Mouse (Mus musculus) neural tube, embryonic 14.5 days (tissue): ENCODE data around the gene Clcf1. TPM values are rescaled to one million over a fixed set of nuclear protein-coding genes. Genes with fewer than 3 reads are reported as not detected.

Experiments used
- ATAC-seq: fragments of 200-750 bp; cut with Nextera tagmentation; 2 replicates; pipeline ENCODE4 v1.8.0; 2017; ENCODE audit warnings: low read depth, mild to moderate bottlenecking, moderate TSS enrichment, moderate library complexity
- H3K27ac ChIP-seq: fragments of 300-500 bp; sonication (generic); 2 replicates; pipeline ENCODE4 v1.5.1; 2014; ENCODE audit warnings: low read depth, mild to moderate bottlenecking, control low read depth, low read length, moderate library complexity, mixed read lengths
- H3K27me3 ChIP-seq: fragments of 300-500 bp; sonication (generic); 2 replicates; pipeline ENCODE4 v1.6.1; 2014; ENCODE audit warnings: low read length; ENCODE audit not compliant: control insufficient read depth, insufficient read depth
- H3K36me3 ChIP-seq: fragments of 300-500 bp; sonication (generic); 2 replicates; pipeline ENCODE4 v1.6.1; 2014; ENCODE audit warnings: low read length, mixed read lengths; ENCODE audit not compliant: control insufficient read depth, insufficient read depth
- H3K4me1 ChIP-seq: fragments of 300-500 bp; sonication (generic); 2 replicates; pipeline ENCODE4 v1.6.1; 2014; ENCODE audit warnings: low read length; ENCODE audit not compliant: control insufficient read depth, insufficient read depth
- H3K4me2 ChIP-seq: fragments of 300-500 bp; sonication (generic); 2 replicates; pipeline ENCODE4 v1.6.1; 2014; ENCODE audit warnings: mild to moderate bottlenecking, low read depth, low read length, control low read depth
- H3K4me3 ChIP-seq: fragments of 300-500 bp; sonication (generic); 2 replicates; pipeline ENCODE4 v1.5.1; 2014; ENCODE audit warnings: low read depth, low read length, control low read depth, mixed read lengths
- H3K9ac ChIP-seq: fragments of 300-500 bp; sonication (generic); replicated peaks from 2 replicates; pipeline ENCODE4 v1.6.1; 2014; ENCODE audit warnings: low read depth, mild to moderate bottlenecking, control low read depth, low read length, mixed read lengths
- H3K9me3 ChIP-seq: fragments of 300-500 bp; sonication (generic); 2 replicates; pipeline ENCODE4 v1.6.1; 2016; ENCODE audit warnings: low read length; ENCODE audit not compliant: control insufficient read depth
- WGBS: fragments of 180-500 bp; shearing (Covaris S2); extraction: QIAGEN DNeasy Blood & Tissue Kit; methylation state at CpG from one replicate; pipeline ENCODE4 v1.1.7; 2014; 5-methylcytosine and 5-hydroxymethylcytosine counted together
- polyA plus RNA-seq: library from polyadenylated mRNA; unstranded; fragments of >200 nt; fragmentation: Nextera tagmentation; extraction: Ambion mirVana; gene quantifications from 2 replicates; pipeline ENCODE4 v1.2.1, GENCODE M21; 2014

Gene Clcf1
- polyA plus RNA-seq, 1 experiment from 2014 or later = 0.78 TPM

DNA sequence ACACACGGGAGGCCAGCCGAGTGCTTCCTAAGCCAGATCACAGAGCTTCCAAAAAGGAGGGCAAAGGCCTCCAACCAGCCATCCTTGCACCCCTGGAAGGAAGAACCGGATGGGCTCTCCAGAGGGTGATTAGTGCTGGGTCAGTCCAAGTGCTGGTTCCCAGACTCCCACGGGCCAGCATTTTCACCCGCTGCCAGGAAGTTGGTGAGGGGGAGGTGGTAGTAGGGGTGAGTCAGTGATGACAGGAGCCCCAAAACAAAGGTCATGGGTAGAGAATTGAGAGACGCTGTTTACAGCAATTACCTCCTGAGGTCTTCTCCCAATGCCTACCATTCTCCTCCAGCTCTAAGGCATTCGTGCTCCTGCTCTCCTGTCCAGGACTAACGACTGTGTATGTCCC, 16.4 kb downstream of the Clcf1 start:
- H3K27ac ChIP-seq = no peak overlapping the region
- no peaks in the 10 kb centered on the region for H3K27me3 ChIP-seq
- ATAC-seq = no peak
- H3K4me1 ChIP-seq = peaks cover 8% of the 10 kb centered on the region
- H3K9me3 ChIP-seq = no peaks in the 10 kb centered on the region
- H3K4me2 ChIP-seq = no peak overlapping the region
- WGBS = 75% methylated on average over 8 of the region's 8 CpGs
- H3K9ac ChIP-seq = no peak overlapping the region
- H3K36me3 ChIP-seq = no peaks in the 10 kb centered on the region
- no peak overlapping the region for H3K4me3 ChIP-seq

DNA sequence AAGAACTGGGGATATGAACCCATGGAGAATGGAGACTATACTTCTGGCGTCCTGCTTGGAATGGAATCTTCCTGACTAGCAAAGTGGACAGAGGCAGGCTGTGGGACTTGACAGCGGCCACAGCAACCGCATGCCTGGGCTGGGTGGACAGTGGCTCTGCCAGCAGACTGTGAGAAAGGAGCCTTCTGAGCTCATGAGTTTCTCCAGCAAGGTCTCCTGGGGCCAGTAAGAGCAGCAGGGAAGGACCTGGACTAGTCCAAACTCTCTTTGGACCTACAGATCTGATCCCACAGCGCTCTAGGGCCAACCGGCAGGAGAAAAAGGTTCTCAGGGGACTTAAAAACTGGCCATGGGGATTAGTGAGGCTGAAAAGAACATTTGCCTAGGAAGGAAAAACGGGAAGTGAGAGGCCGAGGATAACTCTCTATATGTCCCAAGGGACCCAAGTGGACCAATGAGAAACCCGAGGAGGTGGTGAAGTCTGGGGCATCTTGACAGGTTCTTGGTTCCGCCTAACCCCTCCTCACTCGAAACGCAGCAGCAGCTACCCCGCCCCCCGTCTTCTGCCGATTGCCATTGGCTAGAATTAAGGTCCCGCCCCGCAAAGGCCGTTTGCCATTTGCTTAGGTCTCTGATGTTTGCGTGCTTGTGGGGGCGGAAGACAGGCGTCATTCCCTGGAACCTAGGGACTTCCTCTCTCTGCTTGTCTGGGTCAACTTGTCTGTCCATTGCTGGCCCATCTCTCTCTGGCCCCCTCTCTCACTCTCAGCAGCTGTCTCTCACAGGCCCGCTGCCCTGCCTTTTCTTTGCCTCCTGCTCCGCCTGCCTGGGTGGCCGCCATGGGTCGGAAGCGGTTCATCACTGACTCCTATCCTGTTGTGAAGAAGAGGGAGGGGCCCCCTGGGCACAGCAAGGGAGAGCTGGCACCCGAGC, 17.5 kb downstream of the Clcf1 start, which contains the start of gene Pold4:
Gene Pold4 (plus strand): TSS at position 647 of the 933 bp plus-strand sequence.
- Histone ChIP-seq H3K4me2 (peak within 1 kb of the TSS; percentile 83), H3K9me3 (no peaks in the 10 kb centered on the region), H3K27me3 (no peaks in the 10 kb centered on the region), H3K36me3 (no peaks in the 10 kb centered on the region), H3K4me3 (peak within 1 kb of the TSS; percentile 50), H3K27ac (peak within 1 kb of the TSS; percentile 72), H3K4me1 (peaks cover 8% of the 10 kb centered on the region), H3K9ac (peak within 1 kb of the TSS; percentile 71)
- WGBS = 9% methylated on average over 26 of the region's 26 CpGs
- ATAC-seq = peak; percentile 90

DNA sequence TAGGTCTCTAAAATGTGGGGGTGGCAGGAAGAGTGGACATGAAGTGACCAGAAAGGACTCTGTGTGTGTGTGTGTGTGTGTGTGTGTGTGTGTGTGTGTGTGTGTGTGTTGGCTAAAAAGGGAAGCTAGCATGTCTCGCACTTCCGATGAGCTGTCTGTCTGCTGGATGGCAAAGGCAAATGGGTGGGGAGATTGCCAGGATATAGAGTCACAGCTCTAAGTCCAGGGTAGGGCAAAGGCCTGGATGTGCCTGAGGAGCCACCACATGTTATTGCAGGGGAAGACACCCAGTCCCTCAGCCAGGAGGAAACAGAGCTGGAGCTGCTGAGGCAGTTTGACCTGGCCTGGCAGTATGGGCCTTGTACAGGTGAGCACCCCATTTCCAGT, 18.1 kb downstream of the Clcf1 start:
- Histone ChIP-seq H3K36me3 (no peaks in the 10 kb centered on the region), H3K27me3 (no peaks in the 10 kb centered on the region), H3K4me3 (peak overlapping the region; percentile 50), H3K9me3 (no peaks in the 10 kb centered on the region), H3K9ac (peak overlapping the region; percentile 71), H3K4me2 (peak overlapping the region; percentile 83), H3K4me1 (peaks cover 8% of the 10 kb centered on the region), H3K27ac (peak overlapping the region; percentile 72)
- WGBS = 52% methylated on average over 2 of the region's 2 CpGs
- ATAC-seq = no peak

DNA sequence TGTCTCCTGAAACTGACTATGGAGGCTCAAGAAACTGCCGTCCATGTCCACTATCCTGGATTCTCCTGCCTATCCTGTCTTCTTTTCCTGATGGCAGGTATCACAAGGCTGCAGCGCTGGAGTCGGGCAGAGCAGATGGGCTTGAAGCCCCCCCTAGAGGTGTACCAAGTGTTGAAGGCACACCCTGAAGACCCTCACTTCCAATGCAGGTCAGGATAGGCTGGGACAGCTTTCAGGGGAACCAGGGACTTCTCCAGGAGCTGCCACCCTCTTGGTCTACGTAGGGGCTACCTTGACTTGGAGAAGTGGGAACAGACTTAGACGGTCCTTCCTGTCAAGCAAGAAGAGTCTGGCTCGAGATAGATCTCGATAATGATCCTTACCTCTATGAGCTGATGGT, 18.6 kb downstream of the Clcf1 start:
- H3K36me3 ChIP-seq = no peaks in the 10 kb centered on the region
- no peak overlapping the region for H3K9ac ChIP-seq
- no peak for ATAC-seq
- no peak overlapping the region; the same call in 1 of the 2 replicates for H3K4me3 ChIP-seq
- H3K27ac ChIP-seq = no peak overlapping the region
- H3K9me3 ChIP-seq = no peaks in the 10 kb centered on the region
- H3K27me3 ChIP-seq = no peaks in the 10 kb centered on the region
- peaks cover 8% of the 10 kb centered on the region for H3K4me1 ChIP-seq
- peak overlapping the region; percentile 83; the same call in 1 of the 2 replicates for H3K4me2 ChIP-seq
- WGBS = 85% methylated on average over 7 of the region's 7 CpGs

DNA sequence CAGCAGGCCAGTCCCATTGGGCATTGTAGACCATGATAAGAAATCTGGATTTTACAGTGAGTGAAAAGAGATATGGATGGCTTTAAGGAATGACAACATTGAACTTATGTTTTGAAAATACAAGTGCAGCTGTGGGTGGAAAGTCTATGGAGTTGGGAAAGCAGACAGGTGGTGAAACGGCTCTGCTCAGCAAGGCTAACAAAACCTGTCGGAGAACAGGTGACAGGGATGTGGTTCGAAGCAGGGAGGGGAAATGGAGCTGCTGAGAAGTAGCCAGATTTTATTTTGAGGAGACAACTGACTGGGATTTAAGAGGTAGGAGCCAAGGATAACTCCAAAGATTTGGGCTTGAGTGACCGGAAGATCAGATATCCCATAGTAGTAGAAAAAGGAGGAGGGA, 20.5 kb downstream of the Clcf1 start:
- H3K9ac ChIP-seq = no peak overlapping the region

DNA sequence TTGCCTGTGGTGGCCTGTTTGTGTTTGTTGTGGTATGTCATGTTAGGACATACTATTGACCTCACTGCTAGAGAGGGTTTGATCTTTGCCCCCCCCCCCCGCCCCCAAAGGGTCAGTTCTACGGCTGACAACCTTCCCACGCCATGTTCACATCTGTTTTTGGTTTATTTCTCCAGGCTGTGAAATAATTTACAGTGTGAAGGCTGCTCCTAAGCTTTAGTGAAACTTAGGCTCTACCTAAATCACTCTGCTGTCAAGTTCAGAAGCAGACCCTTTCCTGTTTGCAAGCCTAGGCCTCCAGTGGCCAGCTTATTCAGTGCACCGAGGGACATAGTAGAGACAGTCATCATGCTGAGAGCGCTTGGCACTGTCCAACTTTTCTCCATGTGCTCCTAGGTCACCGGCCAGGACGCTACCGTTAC, 26.2 kb downstream of the Clcf1 start:
- no peaks in the 10 kb centered on the region for H3K9me3 ChIP-seq
- ATAC-seq = no peak
- no peak overlapping the region for H3K27ac ChIP-seq
- no peak overlapping the region for H3K9ac ChIP-seq
- no peaks in the 10 kb centered on the region for H3K4me1 ChIP-seq
- no peak overlapping the region for H3K4me2 ChIP-seq
- 71% methylated on average over 8 of the region's 8 CpGs for WGBS
- H3K4me3 ChIP-seq = no peak overlapping the region
- no peaks in the 10 kb centered on the region for H3K27me3 ChIP-seq
- no peaks in the 10 kb centered on the region for H3K36me3 ChIP-seq

More for the DNA sequence above, 20.5 kb downstream of the Clcf1 start:
- H3K4me3 ChIP-seq = no peak overlapping the region
- H3K9me3 ChIP-seq = no peaks in the 10 kb centered on the region
- H3K27me3 ChIP-seq = no peaks in the 10 kb centered on the region
- H3K4me2 ChIP-seq = no peak overlapping the region
- WGBS = 79% methylated on average over 4 of the region's 4 CpGs
- H3K36me3 ChIP-seq = no peaks in the 10 kb centered on the region
- no peak for ATAC-seq
- no peak overlapping the region for H3K27ac ChIP-seq
- peaks cover 8% of the 10 kb centered on the region for H3K4me1 ChIP-seq

DNA sequence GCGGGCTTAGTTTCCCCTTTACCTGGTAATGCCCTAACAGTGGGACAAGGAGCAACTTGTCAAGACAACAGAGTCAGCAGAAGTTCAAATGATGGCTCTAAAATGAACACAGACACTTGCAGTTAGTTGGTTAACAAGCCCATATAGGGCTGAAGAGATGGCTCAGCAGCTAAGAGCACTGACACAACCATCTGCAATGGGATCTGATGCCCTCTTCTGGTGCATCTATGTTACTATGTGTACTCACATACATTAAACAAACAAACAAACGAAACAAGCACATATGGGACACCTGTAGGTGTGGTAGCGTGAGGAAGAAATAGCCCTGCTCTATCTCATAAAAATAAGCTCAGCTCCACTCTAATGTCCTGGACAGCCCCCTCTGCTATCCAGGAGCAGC, 28.4 kb downstream of the Clcf1 start:
- Histone ChIP-seq H3K9ac (no peak overlapping the region), H3K4me1 (no peaks in the 10 kb centered on the region), H3K27ac (no peak overlapping the region), H3K27me3 (no peaks in the 10 kb centered on the region), H3K4me3 (no peak overlapping the region), H3K36me3 (no peaks in the 10 kb centered on the region), H3K9me3 (no peaks in the 10 kb centered on the region), H3K4me2 (no peak overlapping the region)
- no peak for ATAC-seq
- WGBS = 67% methylated on average over 3 of the region's 3 CpGs

DNA sequence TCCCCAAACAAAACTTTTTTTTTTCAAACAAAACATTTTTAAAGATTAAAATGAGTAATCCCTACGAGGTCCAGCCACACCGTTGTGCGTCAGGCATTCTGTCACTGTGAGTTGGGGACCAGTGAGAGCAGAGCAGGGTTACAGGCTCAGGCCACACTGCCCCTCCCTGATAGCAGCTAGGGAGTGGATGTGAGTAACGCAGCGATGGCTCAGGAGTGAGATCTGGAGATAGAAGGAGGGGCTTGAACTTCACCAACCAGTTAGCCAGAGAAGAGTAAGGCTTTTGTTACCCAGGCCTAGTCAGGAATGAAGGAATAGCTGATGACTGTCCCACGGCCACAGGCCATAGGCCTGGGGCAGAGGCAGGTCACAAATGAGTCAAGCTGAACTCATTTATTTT, 30.7 kb downstream of the Clcf1 start:
- no peaks in the 10 kb centered on the region for H3K36me3 ChIP-seq
- H3K4me1 ChIP-seq = no peaks in the 10 kb centered on the region
- no peak overlapping the region for H3K9ac ChIP-seq
- ATAC-seq = no peak
- WGBS = 81% methylated on average over 6 of the region's 6 CpGs
- no peaks in the 10 kb centered on the region for H3K27me3 ChIP-seq
- no peak overlapping the region for H3K27ac ChIP-seq
- H3K4me2 ChIP-seq = no peak overlapping the region
- H3K4me3 ChIP-seq = no peak overlapping the region
- H3K9me3 ChIP-seq = no peaks in the 10 kb centered on the region

DNA sequence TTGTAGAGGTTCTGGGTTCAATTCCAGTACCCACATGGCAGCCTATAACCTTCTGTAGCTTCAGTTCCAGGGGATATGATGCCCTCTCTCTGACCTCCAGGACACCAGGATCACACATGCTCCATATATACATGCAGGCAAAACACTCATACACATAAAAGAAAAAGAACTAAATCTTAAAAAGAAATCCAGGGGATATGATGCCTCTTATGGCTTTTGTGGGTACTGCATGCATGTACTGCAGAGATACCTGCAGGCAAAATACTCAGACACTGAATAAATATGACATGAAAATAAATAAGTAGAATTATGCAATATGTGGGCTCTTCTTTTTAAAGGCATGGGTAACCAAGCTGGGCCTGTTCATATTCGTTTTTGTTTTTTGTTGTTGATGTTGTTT, 33.0 kb downstream of the Clcf1 start:
- H3K9me3 ChIP-seq = no peaks in the 10 kb centered on the region
- H3K4me2 ChIP-seq = no peak overlapping the region
- WGBS = 57% methylated on average over 1 of the region's 1 CpGs
- H3K27me3 ChIP-seq = no peaks in the 10 kb centered on the region
- H3K4me1 ChIP-seq = no peaks in the 10 kb centered on the region
- no peaks in the 10 kb centered on the region for H3K36me3 ChIP-seq
- H3K9ac ChIP-seq = no peak overlapping the region
- ATAC-seq = no peak
- H3K27ac ChIP-seq = no peak overlapping the region
- no peak overlapping the region for H3K4me3 ChIP-seq
